Mouse (Mus musculus) urinary bladder, postnatal 10 days (tissue): ENCODE results near the gene Surf1.

Experiments
- DNase-seq: peaks from one replicate; pipeline ENCODE4 v3.0.0; 2022; ENCODE audit warnings: low spot score

Gene Surf1

DNA sequence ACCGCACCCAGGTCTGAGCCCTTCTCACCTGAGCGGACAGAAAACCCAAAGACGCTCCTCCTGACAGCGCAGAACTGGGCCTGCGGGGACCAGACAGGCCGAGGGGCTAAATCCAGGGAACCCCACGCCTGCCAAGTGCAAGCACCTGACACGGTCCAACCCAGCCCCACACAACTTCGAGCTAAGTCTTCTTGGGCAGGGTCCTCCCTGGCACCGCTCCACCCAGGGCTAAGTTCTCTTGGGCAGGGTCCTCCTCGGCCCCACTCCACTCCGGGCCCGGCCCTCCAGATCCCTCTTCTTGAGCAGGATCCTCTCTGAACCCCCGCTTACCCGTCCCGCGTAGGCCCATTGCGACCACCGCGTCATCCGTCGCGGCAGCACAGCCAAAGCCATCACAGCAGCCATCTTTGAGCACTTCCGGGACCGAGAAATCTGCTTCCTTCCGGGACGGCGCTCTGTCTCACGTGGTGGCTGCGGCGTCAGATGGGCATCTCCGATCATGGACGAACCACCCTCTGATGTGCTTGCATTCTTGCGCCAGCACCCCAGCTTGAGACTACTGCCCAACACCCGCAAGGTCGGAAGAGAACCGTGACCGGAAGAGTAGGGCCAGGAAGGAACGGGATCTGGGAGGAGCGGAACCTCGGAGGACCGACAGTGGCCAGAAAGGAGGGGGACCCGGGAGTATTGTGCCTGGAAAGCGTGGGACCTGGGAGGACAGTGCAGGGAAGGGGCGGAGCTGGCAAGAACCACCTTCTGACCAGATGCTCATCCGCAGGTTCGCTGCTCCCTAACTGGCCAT, at the start of gene Surf1, which contains the start of gene Surf2:
Gene Surf1 (minus strand): TSS at position 604 of the 802 bp plus-strand sequence.
Gene Surf2 (plus strand): TSS at position 441 of the 802 bp plus-strand sequence.
- DNase-seq = peak; percentile 35

GRCm38 (mm10) chr2:26964724-26965370, 48.5 kb upstream of the Surf1 start:
- no peak for DNase-seq

GRCm38 (mm10) chr2:26963923-26964723, 47.8 kb upstream of the Surf1 start, which contains the start of gene Rexo4:
TSS of gene Rexo4 (minus strand) at chr2:26964386.
- DNase-seq = peak; percentile 80

DNA sequence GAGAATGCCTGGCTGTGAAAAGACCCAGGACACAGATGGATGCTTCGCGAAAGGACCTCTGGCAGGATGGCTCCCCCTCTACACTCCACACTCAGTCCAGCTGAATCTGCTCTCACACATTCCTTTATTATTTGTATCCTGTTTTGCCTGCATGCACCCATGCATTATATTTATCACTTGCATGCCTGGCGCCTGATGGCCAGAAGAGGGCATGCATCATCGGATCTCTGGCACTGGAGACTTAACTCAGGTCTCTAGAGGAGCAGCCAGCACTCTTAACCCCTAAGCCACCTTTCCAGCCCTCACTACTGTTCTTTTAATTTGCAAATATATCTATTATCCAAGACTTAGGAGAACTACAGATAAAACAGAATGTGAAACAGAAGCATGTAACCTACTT, 44.4 kb upstream of the Surf1 start:
- DNase-seq = no peak

DNA sequence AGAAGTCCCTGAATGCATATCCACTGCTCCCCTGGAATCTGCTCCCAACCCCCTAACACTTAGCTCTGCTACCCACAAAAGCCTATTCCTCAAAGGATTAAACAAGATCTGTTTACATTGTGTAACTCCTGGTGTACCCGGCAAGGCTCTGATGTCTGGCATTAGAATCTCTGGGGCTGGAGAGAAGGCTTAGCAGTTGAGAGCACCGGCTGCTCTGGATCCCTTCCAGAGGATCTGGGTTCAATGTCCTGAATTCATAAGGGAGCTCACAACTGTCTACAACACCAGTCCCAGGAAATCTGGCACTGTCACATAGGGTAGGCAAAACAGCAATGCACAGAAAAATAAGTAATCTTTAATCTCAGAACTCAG, 41.1 kb upstream of the Surf1 start:
- DNase-seq = no peak

- no peak for DNase-seq
These were observed 40.6 kb upstream of the Surf1 start for GRCm38 (mm10) chr2:26956811-26957487.

GRCm38 (mm10) chr2:26954735-26955395, 38.5 kb upstream of the Surf1 start:
- no peak for DNase-seq

- DNase-seq = no peak
These were observed 36.5 kb upstream of the Surf1 start for GRCm38 (mm10) chr2:26952866-26953265.

DNA sequence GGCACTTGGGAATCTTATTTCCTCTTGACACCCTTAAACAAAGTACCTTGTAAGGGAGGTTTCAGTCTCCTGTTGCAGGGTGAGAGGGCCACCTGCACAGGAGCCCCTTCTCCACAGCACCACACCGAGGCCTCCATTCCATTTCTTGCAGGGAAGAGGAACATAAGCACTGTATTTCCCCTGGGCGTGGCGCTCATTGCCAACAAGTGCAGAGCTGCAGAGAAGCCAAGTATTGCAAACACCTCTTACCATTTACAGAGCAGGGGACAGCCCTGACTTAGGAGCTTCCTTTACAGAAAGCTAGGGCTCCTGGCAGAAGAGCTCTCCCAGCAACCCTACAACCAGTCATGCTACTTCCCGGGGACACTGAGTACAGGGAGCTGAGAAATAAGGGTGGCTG, 35.9 kb upstream of the Surf1 start:
- no peak for DNase-seq

DNA sequence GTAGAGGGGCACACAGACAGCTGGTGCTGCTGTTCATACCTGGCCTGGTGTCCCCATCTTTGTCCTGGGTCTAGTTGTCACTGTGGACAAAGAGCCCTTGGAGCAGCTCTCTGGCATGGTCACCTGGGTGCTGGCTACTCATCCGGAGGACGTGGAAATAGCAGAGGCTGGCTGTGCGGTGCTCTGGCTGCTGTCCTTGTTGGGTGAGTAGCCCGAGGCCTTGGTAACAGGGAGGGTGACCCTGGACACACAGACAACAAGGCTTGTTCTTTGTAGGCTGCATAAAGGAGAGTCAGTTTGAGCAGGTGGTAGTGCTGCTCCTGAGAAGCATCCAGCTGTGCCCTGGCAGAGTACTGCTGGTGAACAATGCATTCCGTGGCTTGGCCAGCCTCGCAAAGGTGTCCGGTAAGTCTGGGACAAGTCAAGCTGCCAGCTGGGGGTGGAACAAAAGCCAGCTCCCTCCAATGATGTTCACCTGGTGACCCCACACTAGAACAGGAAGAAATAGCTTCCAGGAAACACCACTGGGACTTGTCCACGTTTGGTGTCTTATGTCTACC, 35.1 kb upstream of the Surf1 start:
- DNase-seq = no peak

DNA sequence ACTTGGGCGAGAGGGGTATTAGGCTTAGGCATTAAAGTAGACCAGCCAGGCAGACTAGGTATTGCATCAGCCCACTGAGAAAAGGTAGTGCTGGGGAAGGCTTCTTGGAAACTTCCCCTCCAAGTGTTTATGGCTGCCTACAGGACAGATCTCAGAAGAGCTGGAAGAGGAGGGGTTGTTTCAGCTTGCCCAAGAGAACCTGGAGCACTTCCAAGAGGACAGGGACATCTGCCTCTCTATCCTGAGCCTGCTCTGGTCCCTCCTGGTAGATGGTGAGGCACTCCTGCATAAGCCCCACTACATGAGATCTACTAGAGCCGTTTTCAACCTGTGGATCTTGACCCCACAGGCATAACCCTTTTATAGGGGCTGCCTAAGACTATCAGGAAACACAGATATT, 34.1 kb upstream of the Surf1 start:
- DNase-seq = no peak

GRCm38 (mm10) chr2:26943253-26943652, 26.9 kb upstream of the Surf1 start:
- DNase-seq = no peak

DNA sequence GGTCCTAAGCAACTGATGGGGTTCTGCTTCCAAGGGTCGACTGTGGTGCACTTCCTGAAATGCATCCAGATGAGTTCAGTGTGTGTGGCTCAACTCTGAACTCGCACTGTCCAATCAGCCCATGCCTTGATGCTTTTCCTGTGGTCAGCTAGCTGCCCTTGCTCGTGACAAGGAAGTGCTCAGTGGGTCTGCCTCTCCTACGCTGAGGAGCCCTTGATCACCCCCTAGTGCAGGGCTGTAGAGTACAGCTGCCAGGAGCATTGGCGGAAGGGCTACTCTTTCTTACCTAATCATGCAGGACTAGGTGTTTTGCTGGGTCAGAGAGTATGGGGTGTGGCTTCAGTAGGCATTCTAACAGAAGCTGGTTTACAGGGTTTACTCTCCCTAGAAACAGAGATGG, 25.2 kb upstream of the Surf1 start:
- DNase-seq = no peak

DNA sequence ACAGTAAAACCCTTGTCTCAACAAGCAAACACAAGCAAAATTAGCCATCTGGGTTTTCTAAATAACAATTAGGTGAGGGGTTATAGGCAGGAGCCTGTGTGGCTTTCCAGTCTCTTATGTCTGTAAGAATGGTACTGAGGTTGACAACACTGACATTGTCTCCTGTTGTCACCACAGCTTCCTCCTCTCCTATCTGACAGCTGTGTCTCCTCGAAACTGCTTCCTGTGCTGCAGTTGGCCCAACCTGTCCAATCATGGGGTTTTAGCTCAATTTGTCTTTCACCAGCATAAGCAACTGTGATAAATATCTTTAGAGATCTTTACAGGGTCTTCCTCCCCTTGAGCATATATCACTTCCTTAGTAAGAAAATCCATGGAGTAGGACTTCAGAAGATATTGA, 20.1 kb upstream of the Surf1 start:
- DNase-seq = no peak

DNA sequence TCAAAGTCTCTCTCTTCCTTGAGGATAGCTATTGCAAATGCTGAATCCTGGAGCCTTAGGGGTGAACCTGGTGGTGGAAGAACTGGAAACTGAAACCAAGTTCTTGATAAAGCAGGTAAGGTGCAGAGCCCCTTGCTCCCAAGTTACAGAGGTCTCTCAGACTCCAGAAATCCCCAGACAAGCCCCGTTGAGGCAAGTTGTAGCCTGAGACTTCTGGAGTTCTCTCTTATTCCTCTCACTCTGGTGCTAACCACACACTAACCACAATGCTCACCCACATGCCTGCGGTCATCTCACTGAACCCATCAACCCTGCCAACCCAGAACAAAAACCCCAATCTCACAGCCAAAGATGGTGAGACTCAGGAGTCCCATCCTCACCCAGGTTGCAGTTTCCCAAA, 19.0 kb upstream of the Surf1 start:
- DNase-seq = no peak

DNA sequence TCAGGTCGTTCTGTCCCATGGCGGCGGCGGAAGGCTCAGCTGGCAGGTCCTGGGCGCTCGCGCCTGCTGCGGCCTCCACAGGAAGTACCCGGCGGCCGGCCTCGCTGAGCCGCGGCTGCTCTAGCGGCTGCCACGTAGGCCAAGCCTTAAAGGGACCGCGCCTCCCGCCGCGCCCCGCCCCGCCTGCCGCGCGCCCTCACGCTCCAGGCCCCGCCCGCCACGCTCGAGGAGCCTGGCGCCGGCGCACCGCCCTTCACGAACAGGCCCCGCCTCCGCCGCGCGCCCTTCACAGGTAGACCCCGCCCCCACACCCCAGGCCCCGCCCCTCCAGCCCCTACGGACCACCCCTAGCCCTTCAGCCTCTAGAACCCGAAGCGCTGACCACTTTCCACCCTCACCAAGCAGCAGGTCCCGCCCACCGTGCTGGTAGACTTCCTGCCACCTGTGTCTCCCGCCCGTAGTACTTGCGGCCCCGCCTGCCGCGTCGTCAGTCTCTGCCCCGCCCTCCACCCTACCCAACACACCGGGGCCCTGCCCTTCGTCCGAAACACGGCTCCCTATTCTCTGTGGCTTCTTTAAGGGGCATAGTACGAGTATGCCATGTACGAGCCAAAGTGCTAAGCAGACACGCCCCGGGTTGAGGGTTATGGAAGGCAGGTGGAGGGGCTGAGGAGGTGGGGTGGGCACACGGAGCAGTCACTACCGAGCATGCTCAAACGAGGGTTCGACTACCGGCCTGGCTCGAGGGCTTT, 17.1 kb upstream of the Surf1 start, which contains the start of the genes Surf4 and Stkld1:
Gene Surf4 (minus strand): TSS at position 625 of the 752 bp plus-strand sequence.
Gene Stkld1 (plus strand): TSS at position 744 of the 752 bp plus-strand sequence.
- peak; percentile 68 for DNase-seq

DNA sequence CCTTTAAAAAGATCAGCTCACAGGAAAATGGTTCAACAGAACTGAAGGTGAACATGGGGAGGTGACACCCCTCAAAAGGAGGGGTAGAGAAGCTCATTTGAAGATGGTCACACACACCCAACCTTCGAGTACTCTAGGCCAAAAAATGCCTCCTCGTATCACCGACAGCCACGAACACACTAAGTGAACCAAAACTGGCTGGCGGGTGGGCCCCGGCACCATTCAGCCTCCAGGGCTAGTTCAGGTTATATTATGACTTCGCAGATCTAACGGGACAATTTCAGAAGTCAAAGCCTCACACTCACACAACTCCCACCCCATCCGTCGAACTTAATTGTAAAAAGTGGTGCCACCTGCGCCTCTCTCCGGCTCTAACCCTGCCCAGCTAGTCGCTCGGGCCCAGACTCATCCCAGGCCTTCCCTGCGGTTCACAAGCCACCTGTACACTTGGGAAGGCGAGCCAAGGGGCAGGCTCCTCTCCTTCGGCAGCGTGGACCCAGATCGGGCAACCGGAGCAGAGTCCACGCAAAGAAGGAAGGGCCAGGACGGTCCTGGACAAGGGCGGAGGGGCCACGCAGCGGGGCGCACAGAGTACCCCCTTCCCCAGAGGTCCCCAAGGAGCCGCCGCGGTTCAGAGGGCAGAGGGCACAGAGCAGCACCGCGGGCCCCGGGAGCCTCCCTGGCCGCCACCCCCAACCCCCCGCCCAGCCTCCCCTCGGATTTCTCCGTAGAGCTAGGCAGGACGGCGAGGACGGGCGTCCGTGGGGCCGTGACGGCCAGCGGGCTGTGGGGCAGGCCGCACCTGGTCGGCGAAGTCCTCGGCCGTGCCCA, 16.4 kb upstream of the Surf1 start:
- no peak for DNase-seq

DNA sequence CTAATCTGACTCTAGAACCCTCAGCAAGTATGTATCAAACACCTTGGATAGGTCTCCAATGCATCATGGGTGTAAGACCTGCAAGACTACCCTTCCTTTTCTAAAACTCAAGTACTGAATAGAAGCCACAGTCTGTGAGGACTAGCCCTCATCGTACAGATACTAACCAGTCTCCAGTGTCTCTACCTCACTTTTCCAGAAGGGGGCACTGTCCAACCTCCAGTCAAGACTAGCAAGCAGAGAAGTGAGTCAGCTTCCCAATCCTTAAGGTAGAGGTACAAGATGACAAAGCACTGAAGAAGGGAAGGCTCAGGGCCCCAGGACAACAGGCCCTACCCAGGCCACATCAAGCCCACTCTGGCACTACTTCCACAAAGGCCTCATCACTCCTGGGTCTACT, 14.1 kb upstream of the Surf1 start:
- DNase-seq = no peak

GRCm38 (mm10) chr2:26927745-26928476, 11.6 kb upstream of the Surf1 start:
- no peak for DNase-seq
